Mouse (Mus musculus) heart, postnatal 14 days (tissue): ENCODE data around the gene Cyp1a2. TPM values are rescaled to one million over a fixed set of nuclear protein-coding genes. Genes with fewer than 3 reads are reported as not detected.

Experiments used
- DNase-seq, 2 experiments: peaks; one replicate each; pipeline ENCODE4 v3.0.0; 2021 to 2022
- intact Hi-C: fragments of 180-260 bp; cut with DNase I; formaldehyde crosslinking; loops from one replicate; pipeline ENCODE4 v1.15.1; 2025
- total RNA-seq, 2 experiments: library from RNA; stranded (reverse); gene quantifications; 2 replicates each; pipeline ENCODE4 v1.2.3; 2021

Cyp1a2 gene
- total RNA-seq, 2 experiments from 2014 or later = not detected

DNA sequence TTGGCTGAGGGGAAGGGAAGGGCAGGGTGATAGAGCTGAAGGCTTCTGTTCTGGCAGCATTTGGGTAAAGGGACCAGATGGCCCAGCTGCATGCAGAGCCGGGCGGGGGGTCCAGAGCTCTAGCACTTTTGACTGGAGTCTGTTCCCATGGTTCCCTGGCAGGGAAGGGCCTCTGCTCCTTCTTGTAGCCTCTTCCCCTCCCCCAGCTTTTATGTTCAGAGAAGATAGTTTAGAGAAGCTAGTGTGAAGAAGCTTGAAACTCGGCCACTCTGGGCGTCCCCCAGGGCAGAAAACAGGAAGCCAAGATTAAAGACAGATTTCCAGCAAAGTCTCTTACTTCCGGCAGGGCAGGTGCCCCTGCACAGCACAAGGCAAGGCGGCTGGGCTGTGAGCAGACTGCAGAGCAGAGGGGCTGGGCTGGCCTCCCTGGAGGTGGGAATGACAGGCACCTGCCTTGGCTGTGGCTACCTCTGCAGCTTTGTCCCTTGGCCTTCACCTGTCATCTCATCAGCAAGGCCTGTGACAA, 32.7 kb downstream of the Cyp1a2 start:
- intact Hi-C loops = loop anchor here (5.0 to 10.0 kb wide), 2 partner anchors 59 to 344 kb away; no protein-coding TSS in a partner anchor
- no peak for DNase-seq

DNA sequence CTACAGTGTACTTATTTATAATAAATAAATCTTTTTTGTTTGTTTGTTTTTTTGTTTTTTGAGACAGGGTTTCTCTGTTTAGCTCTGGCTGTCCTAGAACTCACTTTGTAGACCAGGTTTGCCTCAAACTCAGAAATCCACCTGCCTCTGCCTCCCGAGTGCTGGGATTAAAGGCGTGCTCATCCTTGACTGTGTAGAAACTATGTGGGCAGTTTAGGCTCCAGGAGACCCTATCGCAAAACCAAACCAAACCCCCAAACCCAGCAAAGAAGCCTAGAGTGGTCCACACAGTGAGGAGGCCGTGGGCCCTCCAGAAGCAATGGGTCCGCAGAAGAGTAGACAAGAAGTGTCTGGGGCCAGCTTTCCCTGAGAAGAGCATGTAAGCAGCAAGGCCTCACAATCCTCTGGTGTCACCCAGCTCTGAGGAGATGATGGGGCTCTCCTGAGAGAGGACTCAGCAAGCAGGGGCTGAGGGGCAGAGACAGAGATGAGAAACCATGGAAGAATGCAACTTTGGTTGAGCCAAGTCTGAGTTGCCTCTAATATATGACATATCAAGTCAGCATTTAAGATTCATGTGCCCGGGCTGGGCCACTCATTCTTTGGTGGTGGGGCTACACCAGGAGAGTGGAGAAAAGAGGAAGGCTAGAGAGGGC, 33.2 kb downstream of the Cyp1a2 start:
- intact Hi-C loops = loop anchor here (5.0 to 10.0 kb wide), 2 partner anchors 58 to 345 kb away; no protein-coding TSS in a partner anchor

DNA sequence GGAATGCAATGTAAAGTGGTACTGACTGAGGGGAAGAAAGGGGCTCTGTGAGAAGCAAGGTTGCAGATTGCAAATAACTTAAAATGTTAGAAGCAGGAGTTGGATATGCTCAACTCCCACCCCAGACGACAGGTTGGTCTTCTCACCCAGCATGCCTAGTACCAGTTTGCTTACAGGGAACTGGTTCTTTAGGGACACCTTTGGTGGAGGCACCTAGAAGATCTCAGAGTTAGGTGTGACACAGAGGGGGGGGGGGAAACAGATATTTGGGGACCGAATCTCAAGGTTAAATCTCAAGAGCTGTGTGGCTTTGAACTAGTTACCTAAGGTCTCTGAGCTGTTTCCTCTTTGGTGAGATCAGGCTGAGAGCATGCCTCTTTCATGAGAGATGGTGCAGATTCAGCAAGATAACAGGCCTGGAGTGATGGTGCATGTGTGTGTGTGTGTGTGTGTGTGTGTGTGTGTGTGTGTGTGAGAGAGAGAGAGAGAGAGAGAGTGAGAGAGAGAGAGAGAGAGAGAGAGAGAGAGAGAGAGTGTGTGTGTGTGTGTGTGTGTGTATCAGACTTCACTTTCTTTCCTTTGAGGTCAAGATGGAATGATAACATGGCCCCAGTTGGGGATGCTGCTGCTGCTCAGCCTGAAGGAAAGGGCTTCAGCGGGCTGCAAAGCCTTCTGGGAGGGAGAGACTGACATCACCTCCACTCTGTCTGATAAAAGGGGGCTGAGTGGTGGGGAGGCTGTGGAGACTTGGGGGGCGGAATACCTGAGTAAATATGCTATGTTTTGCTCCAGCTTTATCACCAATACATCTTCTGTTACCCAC, 36.0 kb downstream of the Cyp1a2 start:
- intact Hi-C loops = no loop called here
- no peak for DNase-seq

More for the DNA sequence above, 33.2 kb downstream of the Cyp1a2 start:
- DNase-seq = no peak

DNA sequence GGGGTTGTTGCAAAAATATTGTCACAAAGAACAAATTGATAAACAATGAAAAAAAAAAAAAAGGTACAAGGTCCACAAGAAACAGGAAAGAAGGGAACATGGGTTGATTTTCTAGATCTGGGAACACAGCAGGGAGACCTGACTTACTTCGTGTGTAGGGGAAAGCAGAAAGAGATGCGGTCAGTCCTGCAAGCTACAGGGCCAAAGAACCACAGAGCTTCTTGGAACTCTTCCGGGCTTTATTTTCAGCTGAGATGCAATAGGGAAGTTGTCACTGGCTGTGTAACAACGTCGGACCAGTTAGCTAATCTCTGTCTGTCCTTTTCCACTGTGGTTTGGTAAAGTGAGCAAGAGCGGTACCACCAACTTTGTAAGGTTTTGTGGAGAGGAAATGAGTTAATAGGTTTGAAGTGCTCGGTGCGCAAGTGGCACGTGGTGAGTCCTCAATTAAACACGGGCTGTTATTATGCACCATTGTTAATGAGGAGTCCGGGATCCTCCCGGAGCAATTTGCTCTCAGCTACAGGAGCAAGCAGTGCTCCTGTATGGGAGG, 36.9 kb downstream of the Cyp1a2 start:
- intact Hi-C loops = no loop called here
- no peak for DNase-seq

DNA sequence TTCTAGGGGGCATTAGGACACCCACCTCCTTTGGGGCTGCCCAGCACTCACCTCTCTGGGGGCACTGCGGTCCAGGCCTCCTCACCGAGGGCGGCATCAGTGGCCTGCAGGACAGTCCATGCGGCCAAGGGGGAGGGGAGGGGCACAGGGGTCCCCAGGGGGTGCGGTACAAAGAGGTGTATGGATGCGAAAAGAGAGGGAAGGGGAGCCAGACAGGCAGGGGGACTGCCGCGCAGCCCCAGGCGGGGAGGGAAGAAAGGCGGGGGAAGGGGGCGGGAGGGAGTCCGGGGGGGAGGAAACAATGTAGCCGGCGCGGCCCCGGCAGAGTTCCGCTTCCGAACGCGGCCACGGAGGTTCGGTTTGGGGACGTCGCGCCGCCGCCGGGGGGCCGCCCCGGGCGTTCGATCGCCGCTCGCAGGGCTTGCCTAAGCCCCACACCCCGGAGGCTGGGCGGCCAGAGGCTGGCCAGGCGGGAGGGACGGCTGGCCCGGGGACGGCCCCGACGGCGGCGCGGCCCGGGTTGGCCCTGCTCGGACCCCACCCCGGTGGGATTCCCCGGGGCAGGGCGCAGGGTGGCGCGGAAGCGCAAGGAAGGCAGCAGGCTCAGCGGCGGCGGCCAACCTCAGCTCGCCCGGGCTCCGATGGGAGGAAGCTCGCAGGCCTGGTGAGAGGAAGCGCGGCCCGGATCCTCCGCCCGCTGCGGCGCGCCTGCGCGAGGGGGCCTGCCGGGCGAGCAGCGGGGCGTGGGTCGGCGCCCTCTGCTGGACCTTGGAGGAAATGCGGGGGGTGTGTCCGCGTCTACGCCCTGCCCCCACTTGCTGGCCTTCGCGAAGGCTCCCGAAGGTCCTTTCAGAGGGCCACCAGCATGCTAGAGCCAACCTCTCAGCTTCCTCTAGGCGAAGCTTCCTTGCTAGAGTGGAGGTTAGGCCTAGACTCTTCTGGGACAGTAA, 38.3 kb downstream of the Cyp1a2 start:
- intact Hi-C loops = loop anchor here (1.0 kb wide), 1 partner anchor 16 kb away; no protein-coding TSS in a partner anchor
- peak; percentile 96 to 98 for DNase-seq

DNA sequence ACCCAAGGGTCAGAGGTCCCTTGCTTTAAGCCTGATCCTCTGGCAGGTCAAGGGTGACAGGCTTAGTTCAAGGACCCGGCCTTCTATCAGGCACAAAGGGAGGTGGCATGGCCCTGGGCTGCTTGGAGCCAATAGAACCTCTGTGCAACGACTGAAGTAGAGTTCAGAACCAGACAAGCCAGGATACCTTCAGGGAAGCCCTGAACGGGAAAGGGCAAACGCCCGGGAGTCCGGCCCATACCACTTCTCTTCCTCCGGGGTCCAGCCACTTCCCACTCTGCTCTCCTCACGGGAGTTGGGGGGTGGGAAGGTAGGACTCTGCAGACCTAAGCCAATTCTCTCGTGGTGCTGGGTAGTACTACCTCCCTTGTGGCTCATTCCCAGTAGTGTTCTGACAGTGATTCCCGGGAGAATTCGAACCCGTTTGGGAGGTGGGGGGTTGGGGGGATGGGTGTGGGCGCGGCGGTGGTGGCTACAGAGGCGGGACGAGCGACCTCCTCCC, 39.0 kb downstream of the Cyp1a2 start:
- intact Hi-C loops = no loop called here
- no peak for DNase-seq

DNA sequence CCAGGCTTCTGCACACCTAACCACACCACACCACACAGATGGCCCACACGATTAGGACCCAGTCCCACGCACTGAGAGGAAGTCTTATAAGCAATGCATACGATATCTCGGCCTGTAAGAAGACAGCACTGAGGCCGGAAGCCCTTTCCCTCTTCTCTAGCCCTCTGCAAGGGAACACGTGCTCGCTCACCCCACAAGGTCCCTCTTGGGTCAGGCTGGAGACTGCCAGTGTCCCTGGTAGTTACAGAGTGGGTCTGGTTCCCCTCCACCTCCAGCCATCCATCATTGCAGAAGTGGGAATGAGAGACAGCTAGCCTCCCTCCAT, 39.7 kb downstream of the Cyp1a2 start:
- DNase-seq = no peak
- intact Hi-C loops = no loop called here

DNA sequence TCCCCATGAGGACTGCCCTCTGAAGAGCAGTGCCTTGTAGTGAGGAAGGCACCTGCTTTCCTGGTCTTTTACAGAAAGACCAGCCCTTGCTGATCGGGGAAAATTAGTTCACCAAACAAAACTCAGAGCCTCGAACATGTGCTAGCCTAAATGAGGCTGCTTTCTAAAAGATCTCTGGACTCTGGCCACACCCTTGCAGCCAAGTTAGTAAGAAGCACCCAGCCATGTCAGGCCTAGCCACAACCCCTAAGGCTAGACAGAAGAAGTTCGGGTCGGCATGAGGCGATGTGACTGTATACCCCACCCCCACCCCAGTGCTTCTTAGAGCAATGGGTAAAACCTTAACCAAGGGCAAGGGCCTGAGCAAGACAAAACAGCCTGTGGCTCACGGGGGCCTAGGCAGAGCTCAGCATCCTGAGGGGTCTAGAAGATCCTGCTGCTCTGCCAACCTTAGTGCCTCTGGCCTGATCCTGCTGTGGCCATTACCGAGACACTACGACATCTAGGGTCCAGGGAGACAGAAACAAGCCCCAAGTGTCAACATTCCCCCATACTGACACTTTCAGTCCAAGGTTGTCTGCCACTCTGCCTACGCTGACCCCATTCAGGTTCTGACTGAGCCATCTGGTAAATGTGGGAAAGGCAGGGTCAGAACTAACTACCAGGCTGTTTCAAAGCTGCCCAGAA, 40.2 kb downstream of the Cyp1a2 start:
- intact Hi-C loops = no loop called here
- DNase-seq = no peak

DNA sequence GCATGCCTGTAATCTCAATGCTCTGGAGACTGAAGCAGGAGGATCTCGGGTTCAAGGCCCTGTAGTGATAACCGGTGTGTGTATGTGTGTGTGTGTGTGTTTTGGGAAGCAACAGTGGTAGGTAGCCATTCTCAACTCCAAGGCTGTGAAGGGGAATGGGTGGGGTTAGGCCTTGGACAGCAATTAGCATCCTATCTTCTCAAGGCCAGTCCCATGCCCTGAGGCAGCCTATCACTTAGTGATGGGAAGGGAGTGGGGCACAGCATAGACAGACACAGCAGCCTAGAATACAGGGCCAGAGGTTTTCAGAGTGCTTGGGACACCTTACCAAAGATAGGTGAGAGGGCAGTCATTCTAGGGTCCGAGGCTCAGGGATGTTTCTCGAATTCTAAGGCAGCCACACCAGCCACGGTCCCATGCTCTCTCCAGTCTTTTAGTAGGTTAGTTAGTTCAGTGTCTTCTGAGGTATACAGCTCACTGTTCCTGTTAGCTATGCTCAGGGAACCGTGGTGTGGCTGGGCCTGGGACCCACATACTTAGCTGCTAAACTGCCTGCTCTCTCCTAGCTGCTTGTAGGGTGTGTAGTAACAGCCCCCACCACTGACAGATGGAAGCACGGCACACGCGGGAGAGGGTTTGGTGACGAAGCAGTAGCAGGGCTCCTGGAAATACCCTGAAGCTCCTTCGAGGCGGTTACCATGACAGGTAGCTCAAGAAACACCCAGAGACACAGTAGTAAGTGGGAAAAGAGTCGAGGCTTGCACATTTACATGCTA, 41.5 kb downstream of the Cyp1a2 start:
- intact Hi-C loops = no loop called here
- no peak for DNase-seq

DNA sequence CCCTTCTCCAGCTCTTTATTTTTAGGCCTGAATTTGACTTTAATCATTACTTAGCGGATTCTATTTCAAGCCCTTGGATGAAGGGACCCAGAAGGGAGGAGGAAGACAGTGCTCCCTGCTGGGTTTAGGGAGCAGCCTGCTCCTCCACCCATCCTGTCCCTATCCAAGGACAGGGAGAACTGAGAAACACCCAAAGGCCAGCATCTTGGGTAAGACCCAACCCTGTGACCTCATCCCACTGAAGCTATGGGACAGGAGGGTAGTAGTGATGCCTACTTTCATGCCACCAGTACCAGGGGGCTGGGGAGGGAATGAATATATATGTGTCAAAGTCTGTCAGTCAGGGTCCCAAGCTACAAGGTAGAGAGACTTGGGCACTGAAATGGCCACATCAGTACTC, 42.5 kb downstream of the Cyp1a2 start:
- no peak for DNase-seq
- intact Hi-C loops = no loop called here

DNA sequence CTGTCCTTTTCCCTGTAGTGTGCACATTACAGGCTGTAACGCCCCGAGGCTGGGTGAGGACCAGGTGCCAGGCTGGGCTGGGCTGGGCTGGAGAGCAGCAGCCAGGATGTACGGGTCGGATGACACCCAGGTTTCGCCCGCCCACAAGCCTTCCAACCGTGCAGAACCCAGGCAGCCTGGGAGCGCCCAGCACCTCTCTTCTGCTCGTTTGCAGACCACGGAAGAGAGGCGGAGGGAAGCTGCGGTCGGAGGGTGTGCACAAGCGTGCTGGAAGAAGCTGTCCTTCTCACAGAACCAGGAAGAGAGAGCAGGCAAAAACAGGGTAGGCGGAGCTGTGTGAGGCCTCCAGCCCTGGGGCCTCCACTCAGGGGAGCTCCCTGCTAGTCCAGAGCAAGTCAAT, 43.1 kb downstream of the Cyp1a2 start:
- peak; percentile 59 to 69 for DNase-seq
- intact Hi-C loops = no loop called here

DNA sequence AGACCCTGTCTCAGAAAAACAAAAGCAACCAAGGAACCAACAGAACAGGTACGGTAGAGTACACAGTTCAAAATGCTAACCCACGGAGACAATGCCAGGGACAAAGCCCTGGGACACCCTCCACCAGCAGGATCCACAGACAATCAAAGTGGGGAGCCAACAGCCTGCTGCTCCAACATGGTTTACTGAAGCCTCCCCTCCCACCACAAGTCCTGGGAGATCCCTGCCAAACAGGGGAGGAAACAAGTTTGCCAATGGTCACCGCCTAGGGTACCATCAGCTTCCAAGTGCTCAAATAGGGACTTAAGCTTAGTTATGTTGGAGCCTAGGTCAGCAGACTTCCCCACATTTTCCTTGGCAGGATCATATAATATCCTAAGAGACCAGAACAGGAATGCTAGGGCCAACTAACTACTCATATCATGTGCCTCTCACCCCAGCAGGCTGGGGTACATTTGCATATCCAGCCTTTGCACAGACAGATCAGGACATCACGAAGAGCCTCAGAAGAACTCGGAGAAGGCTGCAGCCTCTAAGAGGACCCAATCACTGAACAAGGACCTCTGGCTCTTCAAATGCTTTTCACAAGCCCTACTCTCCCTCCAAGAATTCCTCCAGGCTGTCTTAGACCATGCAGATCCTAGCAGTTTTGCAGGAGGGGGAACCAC, 43.7 kb downstream of the Cyp1a2 start:
- intact Hi-C loops = no loop called here
- DNase-seq = no peak

DNA sequence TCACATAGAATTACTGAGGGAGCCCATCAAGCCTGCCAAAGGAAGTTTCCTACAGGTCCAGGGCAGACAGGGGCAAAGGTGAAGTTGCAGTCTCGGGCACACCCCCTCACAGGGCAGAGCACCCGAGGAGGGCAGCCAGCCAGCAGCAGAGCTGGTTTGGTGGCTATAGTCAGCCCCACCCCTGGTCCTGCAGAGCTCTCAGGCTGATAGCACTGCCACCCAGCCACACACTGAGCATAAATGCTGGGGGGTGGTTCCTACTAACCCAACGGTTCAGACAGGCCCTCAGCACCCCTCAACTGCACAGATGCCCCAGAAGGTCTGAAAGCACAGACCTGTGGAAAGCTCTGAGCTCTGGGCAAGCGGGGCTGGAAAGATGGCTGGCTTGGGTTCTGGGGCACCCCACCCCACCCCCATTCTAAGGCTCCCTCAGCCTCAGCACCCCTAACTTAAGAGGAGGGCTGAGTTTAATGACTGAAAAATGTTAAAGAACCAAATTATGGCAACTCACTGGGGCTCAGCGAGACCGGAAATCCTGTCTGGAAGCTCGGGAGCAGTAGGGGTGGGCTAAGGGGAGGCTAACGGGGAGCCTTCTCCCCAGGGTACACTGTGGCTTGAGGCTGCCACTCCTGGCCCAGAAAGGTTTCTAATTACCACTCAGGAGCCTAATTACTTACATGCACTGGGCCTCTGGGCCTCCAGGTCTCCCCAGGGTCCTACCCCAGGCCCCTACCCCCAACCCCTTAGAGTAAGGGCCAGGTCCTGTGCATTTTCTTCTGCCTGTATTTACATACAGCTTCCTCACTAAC, 44.6 kb downstream of the Cyp1a2 start:
- intact Hi-C loops = no loop called here
- DNase-seq = peak; percentile 43 to 56

DNA sequence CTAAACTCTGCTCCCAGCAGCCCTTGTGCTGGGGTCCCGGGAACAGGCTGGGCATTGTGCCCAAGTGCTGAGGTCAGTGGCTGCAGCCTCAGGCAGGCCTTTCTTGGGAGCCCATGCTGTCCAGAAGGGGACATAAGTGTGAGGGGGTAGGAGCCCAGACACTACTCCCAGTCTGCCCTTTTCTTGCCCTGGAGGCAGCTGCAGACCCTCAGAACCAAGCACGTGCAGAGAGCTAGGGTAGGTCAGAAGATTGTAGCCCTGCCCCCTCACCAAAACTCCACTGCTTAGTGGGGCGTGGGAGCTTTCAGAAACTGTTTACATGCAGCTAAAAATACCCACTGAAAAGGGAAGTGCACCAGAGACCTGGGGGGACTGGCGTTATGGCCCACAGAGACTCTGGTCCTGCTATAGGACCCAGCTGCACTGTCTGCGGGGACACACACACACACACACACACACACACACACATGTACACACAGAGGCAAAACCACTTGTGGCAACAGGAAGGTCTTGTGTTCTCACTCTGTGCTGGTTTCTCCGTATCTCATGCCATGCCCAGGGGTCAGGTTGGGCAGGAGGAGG, 45.7 kb downstream of the Cyp1a2 start:
- intact Hi-C loops = no loop called here

DNA sequence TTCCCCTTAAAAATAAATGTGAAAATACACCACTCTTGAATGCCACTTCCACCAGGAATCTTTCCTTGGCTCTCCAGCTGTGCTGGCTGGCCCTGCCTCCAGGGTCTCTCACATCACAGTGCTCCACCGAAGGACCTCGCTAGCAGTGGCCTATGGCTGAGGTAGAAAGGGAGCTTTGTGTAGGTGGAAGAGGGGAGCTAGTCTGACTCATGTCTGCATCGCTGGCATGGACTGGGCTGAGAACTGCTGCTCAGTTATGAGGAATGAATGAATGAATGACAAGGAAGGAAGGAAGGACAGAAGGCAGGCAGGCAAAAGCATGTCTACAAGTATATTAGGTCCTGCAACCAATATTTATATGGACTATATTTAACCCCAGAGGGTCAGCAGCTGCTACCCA, 46.2 kb downstream of the Cyp1a2 start:
- DNase-seq = no peak
- intact Hi-C loops = no loop called here

More for the DNA sequence above, 45.7 kb downstream of the Cyp1a2 start:
- DNase-seq = peak; percentile 77 to 84

DNA sequence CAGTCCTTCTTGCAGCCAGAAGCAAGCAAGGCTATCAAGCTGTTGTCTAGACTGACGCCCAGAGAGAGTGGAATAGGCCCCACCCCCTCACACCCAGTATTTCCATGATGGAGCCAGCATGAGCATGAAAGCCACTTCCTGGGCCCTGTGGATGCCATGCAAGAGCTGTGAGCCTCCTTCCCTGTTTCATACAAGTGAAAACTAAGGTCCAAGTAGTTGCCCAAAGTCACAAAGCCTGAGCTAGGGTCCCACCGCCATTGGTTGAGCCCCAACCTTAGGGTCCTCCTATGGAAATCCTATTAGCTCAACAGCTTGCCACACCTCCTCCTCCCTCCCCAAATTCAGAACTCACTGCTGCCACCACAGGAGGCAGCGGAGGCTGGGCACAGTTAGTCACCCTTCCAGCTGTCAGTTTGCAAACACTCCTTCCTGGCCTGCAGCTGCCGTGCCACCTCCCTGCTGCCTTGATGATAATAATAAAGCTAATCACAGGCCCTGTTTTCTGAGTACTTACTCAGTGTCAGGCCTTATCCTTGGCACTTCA, 50.0 kb downstream of the Cyp1a2 start:
- no peak for DNase-seq
- intact Hi-C loops = no loop called here
